Mouse (Mus musculus) gastrocnemius, postnatal 4 days (tissue): ENCODE measurements at regions not wholly inside any gene's neighbourhood (a gene's known extent, or its start where the extent isn't known, plus 50 kb on each side); places are given as distances from the start of the nearest gene placed in this dataset.

ENCODE experiments used
- DNase-seq, 2 experiments: peaks; one replicate each; pipeline ENCODE4 v3.0.0; 2021 to 2022; ENCODE audit warnings: low spot score in 2 of 2, mixed read lengths in 2 of 2

DNA sequence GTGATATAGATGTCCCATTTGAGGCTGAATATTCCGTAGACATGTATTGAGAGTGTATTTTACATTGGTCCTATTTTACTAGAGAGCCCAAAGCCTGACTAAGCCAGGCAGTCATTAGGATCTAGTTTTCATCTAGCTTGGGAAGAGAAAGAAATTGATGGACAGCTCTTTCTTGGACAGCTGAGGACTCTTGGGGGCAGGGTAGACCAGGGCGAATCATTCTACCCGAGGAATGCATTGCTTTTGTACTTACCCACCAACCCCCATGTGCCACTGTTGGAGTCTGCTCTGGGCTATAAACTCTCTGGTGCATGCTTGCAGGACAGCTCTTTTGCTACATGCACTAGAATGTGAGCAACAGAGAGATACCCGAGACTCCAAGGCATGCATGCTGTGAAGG, 294.3 kb upstream of the Zfp507 start:
- no peak for DNase-seq

DNA sequence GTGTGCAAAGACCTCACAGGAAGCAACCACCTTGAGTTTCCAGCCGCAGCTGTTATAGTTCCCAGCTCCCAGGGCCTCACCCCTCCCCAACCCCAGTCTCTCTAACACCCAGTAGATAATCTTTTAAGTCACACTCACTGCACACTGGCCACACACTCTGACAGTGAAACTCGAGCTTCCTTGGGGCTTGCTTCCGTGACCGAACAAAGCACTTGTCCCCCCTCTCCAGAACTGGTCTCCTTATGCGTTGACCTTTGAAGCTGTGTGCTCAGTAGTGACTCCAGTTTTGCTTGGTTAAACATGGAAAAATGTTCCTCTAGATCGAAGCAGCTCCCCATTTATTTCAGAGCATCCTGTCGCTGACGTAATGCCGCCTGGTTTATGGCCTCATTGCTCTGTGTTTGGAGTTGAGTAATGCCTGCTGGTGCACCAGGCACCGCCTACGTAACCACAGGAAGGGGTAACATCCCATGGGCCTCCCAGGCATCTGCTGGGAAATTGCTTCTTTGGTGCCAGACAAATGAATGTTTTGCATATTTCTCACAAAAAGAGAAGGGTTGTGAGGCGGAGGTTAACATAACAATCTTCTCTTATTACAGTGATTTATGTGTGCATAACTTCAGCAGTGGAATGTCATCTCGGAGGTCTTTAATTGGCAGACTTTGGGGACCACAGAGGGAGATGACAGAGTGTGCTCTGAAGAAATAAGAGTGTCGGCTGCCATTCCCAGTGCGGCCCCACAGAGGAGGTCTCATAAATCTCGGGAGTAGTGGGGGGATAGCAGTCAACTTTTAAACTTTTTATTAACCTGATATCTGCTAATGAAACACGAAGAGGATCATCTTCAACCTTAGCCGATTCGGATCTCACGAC, 292.7 kb upstream of the Zfp507 start:
- peak in 1 of 2 experiments; percentile 19 for DNase-seq

DNA sequence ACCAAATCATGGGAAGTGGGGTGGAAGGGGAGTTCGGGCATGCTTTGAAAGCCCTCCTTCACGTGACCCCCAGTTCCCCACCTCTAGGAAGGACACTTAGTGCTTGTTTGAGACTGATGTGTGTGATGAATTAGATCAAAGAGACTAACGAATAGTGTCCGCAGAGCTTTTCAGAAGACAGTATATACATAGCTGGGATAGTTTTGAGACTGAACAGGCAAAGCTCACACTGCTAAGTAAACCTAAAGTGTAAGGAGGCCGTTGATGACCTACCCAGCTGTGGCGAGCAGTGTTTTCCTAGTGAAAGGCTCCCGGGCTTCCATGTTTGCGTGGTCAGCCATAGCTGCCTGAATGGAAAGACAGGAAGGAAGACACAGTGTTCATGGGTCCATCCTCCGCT, 288.3 kb upstream of the Zfp507 start:
- no peak for DNase-seq

DNA sequence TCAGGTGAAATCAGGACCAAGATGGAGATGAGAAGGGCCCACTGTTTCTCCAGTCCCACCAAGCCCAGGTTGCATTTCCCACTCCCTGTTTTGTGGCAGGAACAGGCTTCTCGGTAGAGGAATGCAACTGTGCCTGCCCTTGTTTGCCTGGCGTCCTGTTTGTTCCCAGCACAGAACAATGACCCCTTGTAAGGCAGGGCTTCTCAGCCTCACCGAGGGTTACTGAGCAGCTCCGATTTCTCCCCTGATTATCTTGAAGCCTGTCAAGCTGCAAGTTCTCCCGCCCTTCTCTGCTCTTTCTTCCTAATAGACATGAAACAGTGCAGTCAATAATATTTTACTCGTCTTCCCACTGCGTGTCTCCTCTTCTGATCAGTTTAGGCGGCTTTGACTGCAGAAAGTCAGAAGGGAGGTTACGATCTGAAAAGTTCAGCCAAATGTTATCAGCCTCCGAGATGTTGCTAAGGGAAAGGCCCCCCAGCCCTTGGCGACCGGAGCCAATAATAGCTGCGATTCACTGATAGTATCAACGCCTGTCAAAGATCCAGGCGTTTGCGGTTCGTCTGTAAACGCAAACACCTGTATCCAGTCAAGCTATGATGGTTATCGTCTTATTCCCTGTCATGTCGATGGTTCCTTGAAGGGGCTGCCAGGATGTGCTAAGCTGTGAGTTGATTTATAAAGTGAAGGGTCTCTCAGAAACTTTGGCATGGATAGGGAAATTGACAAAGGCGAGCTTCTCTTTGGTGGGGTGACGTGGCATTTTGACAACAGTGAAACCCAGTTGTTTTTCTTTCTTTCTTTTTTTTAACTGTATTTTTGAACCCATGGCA, 287.7 kb upstream of the Zfp507 start:
- no peak for DNase-seq

DNA sequence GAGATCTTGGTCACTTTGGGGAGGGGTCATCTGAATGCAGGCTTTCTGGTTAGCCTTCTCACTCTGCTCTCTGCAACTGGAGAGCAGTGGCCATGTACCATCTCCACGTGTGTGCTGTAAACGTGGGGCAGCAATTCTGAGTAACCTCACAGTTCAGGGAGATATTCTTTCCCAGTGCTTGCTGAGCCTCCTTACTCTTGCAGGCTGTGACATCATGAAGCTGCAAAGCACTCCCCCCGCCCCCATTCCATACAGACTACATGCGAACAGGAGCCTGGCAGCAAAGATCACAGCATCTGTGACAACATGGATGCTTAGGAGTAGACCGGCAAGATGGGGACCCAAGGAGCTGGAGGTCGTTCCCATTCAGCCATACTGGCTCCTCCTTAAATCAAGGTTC, 284.8 kb upstream of the Zfp507 start:
- no peak for DNase-seq

DNA sequence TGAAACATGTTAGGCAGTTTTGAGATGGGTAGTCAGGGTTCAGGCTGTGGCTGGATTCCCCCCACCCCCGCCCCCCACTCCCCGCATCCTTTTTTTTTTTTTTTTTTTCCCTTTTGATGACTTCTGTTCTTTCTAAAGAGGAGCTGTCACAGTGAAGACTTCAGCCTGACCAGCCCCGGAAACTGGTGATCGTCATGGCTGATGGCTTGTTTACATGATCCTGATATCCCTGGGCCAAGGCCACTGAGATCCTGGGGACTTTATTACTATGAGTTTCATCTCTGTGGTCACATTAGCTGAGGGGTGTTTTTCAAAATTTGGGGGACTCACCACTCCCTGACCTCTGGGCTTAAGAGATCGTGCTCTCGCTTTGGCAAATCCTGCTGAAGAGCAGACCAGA, 275.9 kb upstream of the Zfp507 start:
- DNase-seq: no peak

DNA sequence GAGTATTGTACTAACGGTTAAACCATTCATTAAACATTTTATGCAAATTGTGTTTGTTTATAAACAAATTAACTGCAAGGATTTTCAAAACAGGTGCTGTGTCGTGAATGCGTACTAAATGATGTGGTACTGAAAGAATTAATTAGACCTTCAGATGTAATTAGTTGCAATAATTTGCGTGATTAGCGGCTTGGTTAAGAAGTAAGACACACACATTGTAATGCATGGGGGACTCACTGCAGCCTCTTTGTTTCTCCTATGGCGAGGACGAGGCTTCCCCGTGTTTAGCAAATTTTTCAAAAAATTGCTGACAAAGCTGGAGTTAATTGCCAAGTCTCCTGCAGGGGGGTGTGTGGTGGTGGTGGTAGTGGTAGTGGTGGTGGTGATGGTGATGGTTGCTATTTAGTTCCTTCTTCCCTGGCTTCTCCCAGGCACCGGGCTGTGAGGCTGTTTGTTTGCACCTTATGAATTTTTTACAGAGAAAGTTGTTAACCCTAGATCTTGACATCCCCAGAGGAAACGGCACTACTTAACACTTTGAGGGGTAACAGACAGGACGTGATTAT, 275.4 kb upstream of the Zfp507 start:
- DNase-seq: no peak

DNA sequence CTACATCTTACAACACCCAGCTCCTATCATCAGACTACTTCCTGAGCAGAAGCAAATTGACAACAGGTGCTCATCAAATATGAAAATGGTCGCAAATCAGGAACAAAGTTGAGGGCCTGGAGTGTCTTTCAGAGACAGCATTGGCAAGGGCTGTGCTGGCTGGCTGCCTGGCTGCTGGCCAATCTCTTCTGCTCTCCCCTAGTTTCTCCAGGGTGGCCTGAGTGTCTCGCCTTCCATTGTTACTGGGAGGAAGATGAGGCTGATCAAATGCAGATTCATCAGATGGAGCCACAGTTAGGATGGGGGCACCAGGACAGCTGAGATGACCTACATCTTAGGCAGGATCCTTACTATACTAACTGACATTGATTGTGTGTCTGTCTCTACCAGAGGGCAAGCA, 274.5 kb upstream of the Zfp507 start:
- DNase-seq: no peak

DNA sequence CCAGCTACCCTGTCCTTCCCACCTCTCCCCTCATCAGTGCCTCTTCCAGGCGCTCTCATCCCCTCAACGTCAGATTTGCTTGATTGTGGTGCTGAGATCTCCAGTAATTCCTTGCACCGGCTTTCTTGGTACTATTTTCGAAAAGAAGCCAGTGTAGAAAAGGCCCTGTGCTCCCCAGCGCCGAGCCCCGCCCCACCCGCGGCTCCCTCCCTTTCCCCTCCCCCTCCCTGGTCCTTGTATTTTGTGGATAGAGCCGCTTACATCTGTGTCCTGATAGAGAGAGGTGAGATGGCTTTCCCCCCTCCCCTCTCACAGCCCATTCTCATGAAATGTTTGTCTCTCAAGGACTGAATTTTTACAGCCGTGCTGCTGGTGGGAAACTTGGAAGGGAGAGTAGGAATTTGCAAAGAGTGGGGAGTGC, 273.2 kb upstream of the Zfp507 start:
- DNase-seq: peak in 1 of 2 experiments; percentile 16

DNA sequence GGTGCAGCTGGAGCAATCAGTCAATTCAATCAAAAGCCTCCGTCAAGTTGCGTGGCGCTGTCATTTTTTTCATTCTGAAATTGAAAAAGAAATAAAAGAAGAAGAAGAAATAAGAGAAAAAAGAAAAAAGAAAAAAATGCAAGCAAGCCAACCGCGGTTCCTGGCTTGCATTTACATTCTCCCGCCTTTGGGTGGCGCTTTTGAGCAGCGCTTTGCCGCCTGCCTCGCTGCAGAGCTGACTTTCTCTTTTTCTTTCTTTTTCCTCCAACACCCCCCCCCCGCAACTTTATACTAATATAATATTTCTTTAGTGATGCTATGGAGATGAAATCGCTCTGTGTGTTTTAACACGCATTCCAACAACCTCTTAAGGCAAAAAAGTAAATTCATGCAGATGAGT, 269.0 kb upstream of the Zfp507 start:
- DNase-seq: peak in 1 of 2 experiments; percentile 38

DNA sequence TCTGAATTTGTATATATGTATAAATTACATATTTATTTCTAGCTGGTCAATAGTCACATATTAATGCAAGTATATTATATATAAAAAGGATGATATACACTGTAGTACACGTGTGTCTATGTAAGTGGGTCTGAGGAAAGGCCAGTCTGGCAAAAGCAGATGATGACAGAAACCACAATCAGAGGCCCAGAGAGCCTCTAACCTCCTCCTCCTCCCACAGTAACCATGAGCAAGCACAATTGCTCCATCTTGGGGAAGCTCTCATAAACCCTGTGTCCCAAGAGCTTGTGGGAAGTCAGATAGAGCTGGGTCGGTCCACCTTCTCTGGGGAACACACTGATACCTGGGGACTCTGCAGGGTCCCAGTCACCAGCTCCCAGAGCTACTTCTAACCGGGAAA, 263.9 kb upstream of the Zfp507 start:
- DNase-seq: no peak

DNA sequence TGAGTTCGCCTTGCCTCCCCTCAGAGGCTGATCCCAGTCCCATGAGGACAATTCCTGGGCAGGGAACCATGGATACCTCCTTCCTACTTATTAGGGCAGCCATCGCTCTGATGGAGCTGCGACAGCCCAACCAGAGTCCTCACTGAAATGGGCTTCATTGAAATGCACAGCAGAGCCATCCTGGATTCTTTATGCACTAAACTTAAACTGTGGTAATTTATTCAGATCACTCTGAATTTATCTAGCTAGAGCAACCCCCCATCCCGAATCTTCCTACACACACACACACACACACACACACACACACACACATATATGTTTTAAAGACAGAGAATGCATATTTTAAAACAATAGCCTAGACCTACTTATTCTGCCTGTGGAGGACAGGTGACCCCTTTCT, 258.9 kb upstream of the Zfp507 start:
- DNase-seq: no peak

DNA sequence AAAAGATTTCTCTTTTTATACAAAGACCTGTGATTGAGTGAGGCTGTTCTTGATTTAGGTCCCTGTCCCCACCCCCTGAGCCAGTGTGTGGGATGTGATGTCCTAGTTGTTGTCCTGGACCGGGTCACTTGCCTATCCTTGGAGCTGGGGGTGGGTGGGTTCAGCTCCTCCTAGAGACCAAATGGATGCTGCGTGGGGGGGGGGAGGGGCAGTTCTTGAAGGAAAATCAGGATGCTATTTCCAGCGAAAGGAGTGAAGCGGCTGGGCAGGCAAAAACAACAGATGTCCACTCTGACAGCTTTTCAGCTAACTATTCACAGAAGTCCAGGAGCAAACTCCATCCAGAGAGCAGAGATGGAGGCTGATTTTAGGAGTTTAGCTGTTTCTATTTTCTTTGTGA, 257.6 kb upstream of the Zfp507 start:
- no peak for DNase-seq

DNA sequence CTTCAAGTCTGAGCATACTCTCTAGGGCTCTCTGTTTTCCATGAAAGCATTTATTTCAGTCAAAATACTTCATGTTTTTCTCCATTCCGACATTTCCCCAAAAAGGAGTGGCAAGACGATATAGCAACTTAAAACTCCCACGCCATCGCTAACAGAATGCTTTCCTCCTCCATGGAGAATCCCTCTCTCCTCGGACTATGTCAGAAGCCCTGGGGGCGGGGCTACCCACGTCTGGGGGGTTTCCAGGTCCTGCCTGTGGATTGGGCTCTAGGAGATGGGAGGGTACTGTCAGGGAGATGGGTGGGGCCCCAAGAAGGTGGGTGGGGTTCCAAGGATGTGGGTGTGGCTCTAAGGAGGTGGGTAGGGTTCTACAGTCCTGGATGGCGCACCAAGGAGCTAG, 243.2 kb upstream of the Zfp507 start:
- no peak for DNase-seq

DNA sequence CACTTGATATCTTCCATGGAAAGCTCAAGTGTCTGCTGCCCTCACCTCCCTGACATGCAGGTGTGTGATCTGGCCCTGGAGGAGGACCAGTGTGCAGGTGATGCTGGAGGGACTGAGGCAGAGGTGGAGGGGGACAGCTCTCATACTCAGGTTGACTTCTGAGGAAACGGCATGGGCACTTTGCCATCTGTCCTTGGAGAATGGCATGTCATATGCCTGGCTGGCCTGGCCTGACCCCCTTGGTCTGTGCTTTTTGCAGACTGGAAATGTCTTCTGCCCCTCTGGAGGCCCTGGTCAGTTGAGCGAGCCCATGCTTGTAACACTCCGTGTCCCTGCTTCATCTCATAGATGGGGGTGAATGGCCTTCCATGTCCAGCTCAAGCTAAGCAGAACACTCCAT, 229.1 kb upstream of the Zfp507 start:
- no peak for DNase-seq

DNA sequence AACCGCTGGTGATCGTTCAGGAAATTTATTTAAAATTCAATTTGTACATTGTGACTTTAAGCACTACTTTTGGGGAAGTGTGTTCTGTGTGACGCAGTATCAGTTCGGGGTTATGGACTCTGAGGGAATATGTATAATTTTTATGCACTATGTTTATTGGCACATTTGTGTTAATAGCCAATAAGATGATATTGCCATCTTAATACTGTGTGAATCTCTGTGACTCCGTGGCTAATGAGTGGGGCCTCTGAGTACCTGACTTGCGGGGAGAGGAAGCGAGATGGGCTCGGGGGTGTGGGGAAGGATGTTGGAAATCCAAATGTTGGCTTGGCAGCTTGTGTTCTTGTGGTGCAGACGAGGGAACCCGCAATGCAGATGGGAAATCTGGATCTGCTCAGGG, 220.2 kb upstream of the Zfp507 start:
- no peak for DNase-seq

DNA sequence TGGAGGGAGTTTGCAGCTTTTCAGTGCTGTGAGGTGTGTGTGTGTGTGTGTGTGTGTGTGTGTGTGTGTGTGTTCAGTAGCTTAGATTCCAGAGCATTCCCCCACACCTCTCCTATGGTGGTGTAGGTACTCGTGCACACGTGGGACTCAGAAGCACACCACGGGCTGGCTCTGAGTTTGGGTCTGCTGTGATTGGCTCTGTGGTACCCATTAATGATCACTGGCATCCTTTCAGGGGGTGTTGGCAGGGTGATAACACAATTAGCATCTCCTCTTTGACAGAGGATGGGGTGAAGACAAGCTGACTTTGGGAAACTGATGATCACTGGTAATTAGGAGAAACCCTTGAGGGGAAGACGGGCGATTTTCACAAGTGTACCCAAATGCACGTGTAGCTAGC, 219.7 kb upstream of the Zfp507 start:
- DNase-seq: no peak

DNA sequence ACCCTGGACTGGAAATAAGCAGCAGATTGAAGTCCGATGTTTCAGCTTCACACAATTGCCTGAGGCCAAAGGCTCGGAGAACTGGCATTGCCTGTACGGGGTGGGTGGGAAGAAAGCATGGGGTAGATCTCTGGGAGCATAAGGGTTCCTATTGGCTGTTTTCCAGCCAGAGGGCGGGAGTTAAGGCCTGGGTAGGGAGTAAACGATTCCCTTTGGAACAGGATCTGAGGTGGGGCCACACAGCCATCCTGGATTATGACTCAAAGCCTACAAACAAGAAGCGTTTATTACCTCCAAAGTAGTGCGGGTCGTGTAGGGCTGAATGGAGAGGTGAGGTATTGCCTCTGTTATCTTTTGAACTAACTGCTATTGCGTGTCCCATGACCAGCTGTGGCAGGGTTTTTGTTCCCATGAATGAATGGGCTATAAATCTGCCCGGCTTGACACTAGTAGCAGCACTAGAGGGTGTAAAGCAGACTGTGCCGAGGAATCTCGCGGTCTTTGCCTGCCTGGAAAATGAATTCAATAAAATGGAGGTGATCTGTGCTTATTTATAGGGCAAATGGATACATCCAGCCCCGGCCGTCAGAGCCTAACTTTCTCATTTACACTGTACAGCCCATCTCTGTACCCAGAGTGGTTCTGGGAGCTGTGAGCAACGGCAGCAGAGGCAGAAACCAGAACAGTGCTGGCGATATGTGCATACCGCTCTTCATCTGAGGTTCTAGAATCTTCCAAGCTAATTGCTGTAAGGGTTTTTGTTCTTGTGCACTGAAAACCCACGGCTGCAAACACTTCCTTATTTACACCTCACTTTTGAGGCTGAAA, 214.3 kb upstream of the Zfp507 start:
- DNase-seq: no peak

DNA sequence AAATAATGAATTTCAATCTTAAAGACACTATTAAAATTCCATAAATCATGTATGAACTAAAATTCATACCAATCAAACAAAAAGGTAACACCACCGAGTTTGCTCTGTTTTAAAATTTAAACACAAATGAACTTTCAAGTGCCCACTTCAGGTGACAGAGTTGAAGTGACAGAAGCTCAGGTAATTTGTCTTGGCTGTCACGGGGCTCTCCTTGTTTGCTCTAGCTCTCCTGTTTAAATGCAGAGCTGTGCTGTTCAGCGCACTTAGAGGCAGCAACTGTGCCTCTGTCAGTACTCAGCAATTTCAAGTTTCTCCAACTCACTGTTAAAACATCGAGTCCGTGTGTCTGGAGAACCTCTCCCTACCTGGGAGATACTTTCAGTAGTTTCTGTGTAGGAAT, 193.8 kb upstream of the Zfp507 start:
- DNase-seq: no peak

DNA sequence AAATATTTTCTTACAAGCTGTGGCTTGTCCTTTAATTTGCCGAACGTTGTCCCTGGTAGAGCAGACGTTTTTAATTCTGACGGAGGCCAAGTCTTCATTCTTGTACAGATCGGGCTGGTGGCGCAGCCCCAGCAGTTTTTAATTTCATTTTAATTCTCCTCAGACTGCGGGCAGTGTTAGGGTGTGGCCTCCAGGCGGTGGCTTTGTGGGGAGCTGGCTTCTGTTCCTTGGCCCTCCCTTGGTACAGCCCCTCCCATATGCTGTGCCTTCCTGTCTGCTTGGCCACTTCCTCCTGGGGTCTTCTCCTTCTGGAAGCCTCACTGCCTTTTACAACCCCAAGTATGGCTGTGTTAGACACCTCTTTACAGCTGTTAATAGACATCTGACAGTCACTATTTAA, 189.7 kb upstream of the Zfp507 start:
- DNase-seq: no peak

DNA sequence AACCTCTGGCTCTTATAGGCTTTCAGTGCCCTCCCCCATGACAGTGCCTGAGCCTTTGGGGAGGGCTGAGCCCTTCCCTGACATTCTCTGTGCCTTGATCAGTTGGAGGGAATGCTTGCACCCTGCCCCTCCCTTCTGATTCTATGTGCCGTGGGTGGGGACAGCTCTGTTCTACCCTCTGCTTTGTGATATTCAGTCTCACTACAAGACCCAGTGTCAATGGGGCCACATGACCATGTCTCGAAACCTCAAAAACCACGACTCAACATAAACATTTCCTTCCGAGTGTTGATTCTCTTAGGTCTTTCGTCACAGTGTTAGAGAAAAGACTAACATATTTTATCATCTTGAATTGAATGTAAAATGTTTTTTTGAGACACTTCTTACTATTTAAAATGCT, 188.3 kb upstream of the Zfp507 start:
- DNase-seq: no peak
